Comparison of ENCODE assay signal across 17 mouse cellular contexts in the genomic region with DNA sequence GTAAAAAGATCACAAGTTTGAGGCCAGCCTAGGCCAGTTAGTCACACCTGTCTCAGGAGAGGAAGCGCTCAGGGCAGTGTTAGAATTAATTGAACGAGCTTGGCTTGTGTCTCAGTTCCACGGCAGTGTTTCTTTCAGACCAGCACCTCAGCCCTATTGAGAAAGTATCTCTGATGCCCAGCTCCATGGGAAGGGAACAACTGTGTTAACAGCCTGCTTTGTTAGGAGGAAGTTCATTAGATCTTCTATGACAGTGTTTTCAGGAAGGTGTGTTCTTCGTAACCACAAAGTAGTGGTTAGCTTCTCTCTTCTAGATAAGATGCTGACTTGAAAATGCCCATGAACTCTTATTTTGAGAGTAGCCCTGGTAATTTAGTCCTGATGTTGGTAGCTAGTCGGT. TPM values are rescaled to one million over a fixed set of nuclear protein-coding genes. Genes with fewer than 3 reads are reported as not detected.
DNase-seq lines count a peak whose midpoint lies in the region; ATAC-seq and TF ChIP-seq lines count a peak whose summit lies in the region.
"Had no signal": no experiment of that assay in that cellular context is flagged by ENCODE, and none has a peak within 500 bp of the region (broad histone marks: within the 10 kb centered on the region; RNA-seq: fewer than 3 reads in every experiment).

No protein-coding gene starts in this region.

- H3K4me1 ChIP-seq in midbrain, embryonic 15.5 days: no peaks in the 10 kb centered on the region
- H3K4me1 ChIP-seq in midbrain, postnatal 0 days (ENCODE audit: insufficient read depth, low read length): no peaks in the 10 kb centered on the region
- H3K4me1 ChIP-seq in liver, embryonic 12.5 days: peaks cover 26% of the 10 kb centered on the region
- H3K4me1 ChIP-seq in small intestine, adult 2 months (ENCODE audit: control insufficient read depth, insufficient read depth, insufficient read length, low read length): no peaks in the 10 kb centered on the region
- H3K4me1 ChIP-seq: heart, embryonic 10.5 days; limb, embryonic 15.5 days; lung, embryonic 15.5 days had no signal

- H3K4me2 ChIP-seq in midbrain, embryonic 15.5 days: no peak overlapping the region
- H3K4me2 ChIP-seq in midbrain, postnatal 0 days (ENCODE audit: low read depth, low read length, poor library complexity, severe bottlenecking): no peak overlapping the region
- H3K4me2 ChIP-seq in liver, embryonic 12.5 days: no peak overlapping the region
- H3K4me2 ChIP-seq: embryonic facial prominence, embryonic 12.5 days; limb, embryonic 15.5 days; lung, embryonic 15.5 days had no signal

- no peak overlapping the region for H3K4me3 ChIP-seq in midbrain, embryonic 15.5 days
- no peak overlapping the region for H3K4me3 ChIP-seq in midbrain, postnatal 0 days (ENCODE audit: low read depth, low read length)
- H3K4me3 ChIP-seq in liver, embryonic 12.5 days: no peak overlapping the region
- no peak overlapping the region for H3K4me3 ChIP-seq in small intestine, adult 2 months (ENCODE audit: low read depth, low read length)
- H3K4me3 ChIP-seq: embryonic facial prominence, embryonic 12.5 days; heart, embryonic 10.5 days; layer of hippocampus, adult 2 months; limb, embryonic 15.5 days; lung, embryonic 15.5 days had no signal

- no peak for TF ChIP-seq CTCF in midbrain, postnatal 0 days (IDR thresholded peaks at IDR 0.05)
- no peak for TF ChIP-seq CTCF in small intestine, adult 2 months (IDR thresholded peaks at IDR 0.05; ENCODE audit: extremely low read depth, insufficient read length, insufficient replicate concordance, low read depth, low read length)

- H3K9me3 ChIP-seq in midbrain, embryonic 15.5 days: no peaks in the 10 kb centered on the region
- no peaks in the 10 kb centered on the region for H3K9me3 ChIP-seq in midbrain, postnatal 0 days (ENCODE audit: low read length)
- no peaks in the 10 kb centered on the region for H3K9me3 ChIP-seq in liver, embryonic 12.5 days (replicated peaks)
- H3K9me3 ChIP-seq: embryonic facial prominence, embryonic 12.5 days; heart, embryonic 10.5 days; limb, embryonic 15.5 days; lung, embryonic 15.5 days had no signal

- intact Hi-C loops in heart, postnatal 10 days (cut with DNase I): no loop called here

- DNase-seq in midbrain, postnatal 0 days (ENCODE audit: low spot score): no peak
- peak; percentile 59 for DNase-seq in T-cell, adult 2 months (ENCODE audit: low spot score)
- no peak for DNase-seq in adrenal gland, postnatal 25 days
- no peak for DNase-seq in heart, postnatal 10 days
- DNase-seq: B cell, adult 2 months; cerebellum, postnatal 14 days; gastrocnemius, postnatal 14 days; heart, postnatal 36 days; thymus, postnatal 14 days had no signal

- WGBS in midbrain, embryonic 15.5 days: 85% methylated on average over 5 of the region's 5 CpGs
- 80% methylated on average over 5 of the region's 5 CpGs for WGBS in midbrain, postnatal 0 days
- WGBS in liver, embryonic 12.5 days (ENCODE audit: insufficient replicate concordance): 30% methylated on average over 5 of the region's 5 CpGs
- WGBS in small intestine, adult 2 months: 61% methylated on average over 5 of the region's 5 CpGs

- H3K27me3 ChIP-seq in midbrain, embryonic 15.5 days (replicated peaks): no peaks in the 10 kb centered on the region
- H3K27me3 ChIP-seq in midbrain, postnatal 0 days (ENCODE audit: insufficient read depth, low read length): no peaks in the 10 kb centered on the region
- no peaks in the 10 kb centered on the region for H3K27me3 ChIP-seq in liver, embryonic 12.5 days (replicated peaks)
- H3K27me3 ChIP-seq in small intestine, adult 2 months (ENCODE audit: control insufficient read depth, insufficient read depth, low read length): no peaks in the 10 kb centered on the region
- H3K27me3 ChIP-seq: embryonic facial prominence, embryonic 12.5 days; limb, embryonic 15.5 days; lung, embryonic 15.5 days had no signal

- H3K36me3 ChIP-seq in midbrain, embryonic 15.5 days (replicated peaks): no peaks in the 10 kb centered on the region
- H3K36me3 ChIP-seq in midbrain, postnatal 0 days (ENCODE audit: insufficient read depth, low read length): no peaks in the 10 kb centered on the region
- no peaks in the 10 kb centered on the region for H3K36me3 ChIP-seq in liver, embryonic 12.5 days
- no peaks in the 10 kb centered on the region for H3K36me3 ChIP-seq in small intestine, adult 2 months (ENCODE audit: control insufficient read depth, insufficient read depth, low read length)
- H3K36me3 ChIP-seq: embryonic facial prominence, embryonic 12.5 days; heart, embryonic 10.5 days; limb, embryonic 15.5 days; lung, embryonic 15.5 days had no signal

- no peak overlapping the region for H3K27ac ChIP-seq in midbrain, embryonic 15.5 days
- no peak overlapping the region for H3K27ac ChIP-seq in midbrain, postnatal 0 days (ENCODE audit: low read depth, low read length)
- peak overlapping the region; percentile 41; the same call in 1 of the 2 replicates for H3K27ac ChIP-seq in liver, embryonic 12.5 days
- H3K27ac ChIP-seq in small intestine, adult 2 months (ENCODE audit: insufficient read depth, low read depth, low read length): peak overlapping the region; percentile 63
- H3K27ac ChIP-seq: embryonic facial prominence, embryonic 12.5 days; heart, embryonic 10.5 days; layer of hippocampus, adult 2 months; limb, embryonic 15.5 days; lung, embryonic 15.5 days had no signal

- ATAC-seq in midbrain, embryonic 15.5 days (replicated peaks): 0 out of 2 replicates have a peak, but pooled peaks have one; percentile 3
- ATAC-seq in midbrain, postnatal 0 days (ENCODE audit: low FRiP score): no peak
- ATAC-seq in liver, embryonic 12.5 days: no peak

- no peak for TF ChIP-seq POLR2A in small intestine, adult 2 months (IDR thresholded peaks at IDR 0.05; ENCODE audit: low read depth, low read length)

- no peak overlapping the region for H3K9ac ChIP-seq in midbrain, embryonic 15.5 days
- H3K9ac ChIP-seq in midbrain, postnatal 0 days (replicated peaks; ENCODE audit: low read length, poor library complexity, severe bottlenecking): no peak overlapping the region
- H3K9ac ChIP-seq in liver, embryonic 12.5 days: no peak overlapping the region
- H3K9ac ChIP-seq: embryonic facial prominence, embryonic 12.5 days; limb, embryonic 15.5 days; lung, embryonic 15.5 days had no signal

RNA-seq across cellular contexts. Expression of gene Prkcq, which starts 31.4 kb away (rescaled TPM):
- 5.6 and 6.9 TPM in 2 replicates for polyA plus RNA-seq in midbrain, embryonic 15.5 days (2015; fragmentation: Nextera tagmentation; extraction: Ambion mirVana)
- total RNA-seq in midbrain, postnatal 0 days (2014; rRNA removed): 6.9 and 8.2 TPM in 2 replicates
- polyA plus RNA-seq in midbrain, postnatal 0 days (2015; fragmentation: Nextera tagmentation; extraction: Ambion mirVana): 7.1 and 8.4 TPM in 2 replicates
- polyA plus RNA-seq in liver, embryonic 12.5 days (2016; fragmentation: Nextera tagmentation; extraction: Ambion mirVana): 8.1 and 9.3 TPM in 2 replicates
- 1.0 and 1.1 TPM in 2 replicates for polyA plus RNA-seq in small intestine, adult 2 months (2012; rRNA removed)
- 2.3 and 2.8 TPM in 2 replicates for total RNA-seq in adrenal gland, postnatal 25 days (2021)
- 1 to 10 TPM; 1.8 to 2.5 TPM for total RNA-seq in heart, postnatal 10 days (2021)

Comparison
In these comparisons a context has a peak if more than half of its experiments do, and no peak if none do; other contexts are left out.
1. H3K27ac ChIP-seq: peak in liver, embryonic 12.5 days (single experiment) and small intestine, adult 2 months (single experiment); none in midbrain, embryonic 15.5 days (single experiment) and midbrain, postnatal 0 days (single experiment).